ENCODE assay signal across 8 mouse cellular contexts in the genomic region with DNA sequence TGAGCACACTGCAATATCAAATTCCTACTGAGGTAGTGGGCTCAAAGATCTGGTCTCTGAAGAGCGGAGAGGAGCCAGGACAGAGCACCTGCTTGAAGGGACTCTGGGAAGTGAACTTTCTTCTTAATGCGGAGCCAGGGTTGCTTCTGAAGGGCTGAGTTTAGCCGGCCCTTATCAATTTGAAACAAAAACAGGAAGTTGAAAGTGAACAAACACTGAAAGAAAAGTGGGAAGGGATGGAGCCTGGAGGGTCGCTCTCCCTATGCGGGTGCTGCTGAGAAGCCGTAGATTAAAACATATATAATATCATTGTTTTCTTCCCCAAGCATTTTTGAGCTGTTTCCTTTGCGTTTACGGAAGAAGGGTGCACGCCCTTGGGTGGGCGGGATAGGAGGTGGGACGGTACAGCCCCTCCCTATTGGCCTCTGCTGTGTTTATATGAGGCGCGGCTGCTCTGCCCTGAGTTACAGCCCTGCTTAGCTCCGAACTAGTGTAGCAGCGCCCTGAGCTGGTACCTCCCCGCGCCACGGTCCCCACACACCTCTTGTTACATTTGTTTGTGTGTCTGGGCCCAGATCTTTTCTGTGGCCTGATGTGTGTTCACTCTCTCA. TPM values are rescaled to one million over a fixed set of nuclear protein-coding genes. Genes with fewer than 3 reads are reported as not detected.
DNase-seq lines count a peak whose midpoint lies in the region; ATAC-seq and TF ChIP-seq lines count a peak whose summit lies in the region.

A gene (plus strand): TSS at position 414 of the 611 bp plus-strand sequence.

- H3K4me3 ChIP-seq in G1E (ENCODE audit: low read depth, low read length) = peak within 1 kb of the TSS; percentile 67
- peak within 1 kb of the TSS; percentile 21 for H3K4me3 ChIP-seq in cortical plate, adult 2 months (ENCODE audit: insufficient read depth, low read length)
- peak within 1 kb of the TSS; percentile 56 for H3K4me3 ChIP-seq in intestine, embryonic 16.5 days (ENCODE audit: low read length)
- peak within 1 kb of the TSS; percentile 32 for H3K4me3 ChIP-seq in neural tube, embryonic 13.5 days

- H3K4me2 ChIP-seq in intestine, embryonic 16.5 days (ENCODE audit: low read depth, low read length) = peak within 1 kb of the TSS; percentile 61
- peak within 1 kb of the TSS; percentile 51 for H3K4me2 ChIP-seq in neural tube, embryonic 13.5 days

- no peaks in the 10 kb centered on the region for H3K9me3 ChIP-seq in G1E (replicated peaks)
- no peaks in the 10 kb centered on the region for H3K9me3 ChIP-seq in intestine, embryonic 16.5 days (ENCODE audit: control insufficient read depth, low read length)
- H3K9me3 ChIP-seq in neural tube, embryonic 13.5 days = no peaks in the 10 kb centered on the region

- 3% methylated on average over 18 of the region's 18 CpGs for WGBS in intestine, embryonic 16.5 days
- WGBS in neural tube, embryonic 13.5 days = 6% methylated on average over 18 of the region's 18 CpGs

- peaks cover 6% of the 10 kb centered on the region; the same call in 1 of the 2 replicates for H3K27me3 ChIP-seq in G1E (ENCODE audit: insufficient read depth, low read length)
- no peaks in the 10 kb centered on the region for H3K27me3 ChIP-seq in intestine, embryonic 16.5 days (replicated peaks; ENCODE audit: control insufficient read depth, insufficient read depth, low read length)
- peaks cover 4% of the 10 kb centered on the region; the same call in 1 of the 2 replicates for H3K27me3 ChIP-seq in neural tube, embryonic 13.5 days

- peak within 1 kb of the TSS; percentile 66 for H3K9ac ChIP-seq in intestine, embryonic 16.5 days (ENCODE audit: low read depth, low read length)
- H3K9ac ChIP-seq in neural tube, embryonic 13.5 days = peak within 1 kb of the TSS; percentile 55

- H3K4me1 ChIP-seq in G1E (ENCODE audit: insufficient read depth, low read depth, low read length) = peaks cover 15% of the 10 kb centered on the region
- no peaks in the 10 kb centered on the region for H3K4me1 ChIP-seq in cortical plate, adult 2 months (ENCODE audit: control insufficient read depth, insufficient read depth, low read length)
- peaks cover 8% of the 10 kb centered on the region for H3K4me1 ChIP-seq in intestine, embryonic 16.5 days (ENCODE audit: control insufficient read depth, insufficient read depth, low read length)
- peaks cover 6% of the 10 kb centered on the region for H3K4me1 ChIP-seq in neural tube, embryonic 13.5 days (replicated peaks)

- TF ChIP-seq CTCF in G1E (IDR thresholded peaks at IDR 0.05; ENCODE audit: low read depth, low read length) = no peak
- no peak for TF ChIP-seq CTCF in cortical plate, adult 2 months (IDR thresholded peaks at IDR 0.05; ENCODE audit: extremely low read depth, insufficient read depth, low read length)

- H3K27ac ChIP-seq in cortical plate, adult 2 months (ENCODE audit: insufficient read depth, low read length) = no peak within 1 kb of the TSS
- H3K27ac ChIP-seq in intestine, embryonic 16.5 days (ENCODE audit: low read length) = peak within 1 kb of the TSS; percentile 82
- H3K27ac ChIP-seq in neural tube, embryonic 13.5 days (replicated peaks) = no peak within 1 kb of the TSS

- ATAC-seq in G1E (ENCODE audit: extremely low read depth, insufficient number of reproducible peaks, low FRiP score, poor library complexity, severe bottlenecking) = peak; percentile 100
- ATAC-seq in granulocyte monocyte progenitor cell, adult 5-6 weeks (replicated peaks; ENCODE audit: poor library complexity, severe bottlenecking) = peak; percentile 81
- peak; percentile 96 for ATAC-seq in intestine, embryonic 16.5 days
- no peak for ATAC-seq in neural tube, embryonic 13.5 days (ENCODE audit: low read depth)

- TF ChIP-seq POLR2A in cortical plate, adult 2 months (IDR thresholded peaks at IDR 0.05; ENCODE audit: extremely low read depth, insufficient read depth, low read length) = no peak

- DNase-seq in G1E (ENCODE audit: low spot score) = peak; percentile 65
- DNase-seq in lung, adult 18-20 months = peak; percentile 88
- DNase-seq in thymus, postnatal 14 days = peak; percentile 84
- DNase-seq in frontal cortex, postnatal 36 days (ENCODE audit: low spot score in 2 of 2) = no peak

- H3K36me3 ChIP-seq in G1E (replicated peaks) = no peaks in the 10 kb centered on the region
- no peaks in the 10 kb centered on the region for H3K36me3 ChIP-seq in intestine, embryonic 16.5 days (ENCODE audit: control insufficient read depth, insufficient read depth, low read length)
- no peaks in the 10 kb centered on the region for H3K36me3 ChIP-seq in neural tube, embryonic 13.5 days

RNA-seq across cellular contexts. Expression of the gene that starts here (rescaled TPM):
- total RNA-seq in G1E (2014; fragmentation: Nextera tagmentation) (4.6 and 7.4 TPM in 2 replicates), G1E (2017) (1.5 and 1.7 TPM in 2 replicates)
- 0.11 and 0.25 TPM in 2 replicates for polyA plus RNA-seq in G1E (2012)
- 3.1 and 3.4 TPM in 2 replicates for polyA plus RNA-seq in cortical plate, adult 2 months (2012; rRNA removed)
- 1.8 and 6.8 TPM in 2 replicates for total RNA-seq in granulocyte monocyte progenitor cell, adult 5-6 weeks (2014; fragmentation: Nextera tagmentation)
- total RNA-seq in granulocyte monocyte progenitor cell, adult 5-6 weeks (2017) = 1.5 and 1.8 TPM in 2 replicates
- polyA plus RNA-seq in intestine, embryonic 16.5 days (2015; fragmentation: Nextera tagmentation; extraction: Ambion mirVana) = 50.4 and 57.8 TPM in 2 replicates
- polyA plus RNA-seq in neural tube, embryonic 13.5 days (2015; fragmentation: Nextera tagmentation; extraction: Ambion mirVana) = 0.34 and 1.2 TPM in 2 replicates

Comparison
In these comparisons a context has a peak if more than half of its experiments do, and no peak if none do; other contexts are left out.
1. RNA of the gene that starts here (polyA plus RNA-seq): 50.4 to 57.8 TPM in intestine, embryonic 16.5 days; 3.1 to 3.4 TPM in cortical plate, adult 2 months, 0.34 to 1.2 TPM in neural tube, embryonic 13.5 days and 0.11 to 0.25 TPM in G1E; every median in the first group is over 10 times any median in the second.
2. DNase-seq: peak in G1E (single experiment), lung, adult 18-20 months (2 of 2) and thymus, postnatal 14 days (single experiment); none in frontal cortex, postnatal 36 days (0 of 2).
3. Peak in every context shown above with its lines, with median percentiles within 50 percentile points of each other: H3K4me3 ChIP-seq.